Mouse (Mus musculus): Measurements from ENCODE around the gene Sh3tc1. TPM values are rescaled to one million over a fixed set of nuclear protein-coding genes. Genes with fewer than 3 reads are reported as not detected.
A peak's percentile ranks its signal among the peaks of the same experiment; 100 is the strongest.

Sh3tc1 gene
- polyA plus RNA-seq, 1 experiment: 1.4 TPM

- Histone ChIP-seq H3K27ac (ENCODE audit: insufficient read depth, low read length) (no peak overlapping the region), H3K4me3 (ENCODE audit: insufficient read depth, low read length) (no peak overlapping the region), H3K4me1 (ENCODE audit: control insufficient read depth, insufficient read depth, low read length) (no peaks in the 10 kb centered on the region)
- no peak for TF ChIP-seq POLR2A (IDR thresholded peaks at IDR 0.05; ENCODE audit: extremely low read depth, insufficient read depth, low read length)
- TF ChIP-seq CTCF (IDR thresholded peaks at IDR 0.05; ENCODE audit: extremely low read depth, insufficient read depth, low read length): peak; percentile 62
These were observed 21.8 kb downstream of the Sh3tc1 start for GRCm38 (mm10) chr5:35717946-35718345.

- TF ChIP-seq POLR2A (IDR thresholded peaks at IDR 0.05; ENCODE audit: extremely low read depth, insufficient read depth, low read length): no peak
- TF ChIP-seq CTCF (IDR thresholded peaks at IDR 0.05; ENCODE audit: extremely low read depth, insufficient read depth, low read length): no peak
These were observed 22.3 kb downstream of the Sh3tc1 start for GRCm38 (mm10) chr5:35717455-35717854.

GRCm38 (mm10) chr5:35713649-35714354, 26.0 kb downstream of the Sh3tc1 start:
- Histone ChIP-seq H3K27ac (ENCODE audit: insufficient read depth, low read length) (no peak overlapping the region), H3K4me3 (ENCODE audit: insufficient read depth, low read length) (no peak overlapping the region), H3K4me1 (ENCODE audit: control insufficient read depth, insufficient read depth, low read length) (no peaks in the 10 kb centered on the region)
- TF ChIP-seq POLR2A (IDR thresholded peaks at IDR 0.05; ENCODE audit: extremely low read depth, insufficient read depth, low read length) (no peak), CTCF (IDR thresholded peaks at IDR 0.05; ENCODE audit: extremely low read depth, insufficient read depth, low read length) (peak; percentile 97)

More at GRCm38 (mm10) chr5:35717455-35717854, 22.3 kb downstream of the Sh3tc1 start:
- Histone ChIP-seq H3K4me1 (ENCODE audit: control insufficient read depth, insufficient read depth, low read length) (no peaks in the 10 kb centered on the region), H3K4me3 (ENCODE audit: insufficient read depth, low read length) (no peak overlapping the region), H3K27ac (ENCODE audit: insufficient read depth, low read length) (no peak overlapping the region)

- TF ChIP-seq CTCF (IDR thresholded peaks at IDR 0.05; ENCODE audit: extremely low read depth, insufficient read depth, low read length) (no peak), POLR2A (IDR thresholded peaks at IDR 0.05; ENCODE audit: extremely low read depth, insufficient read depth, low read length) (no peak)
- no peak overlapping the region for H3K4me3 ChIP-seq (ENCODE audit: insufficient read depth, low read length)
- no peaks in the 10 kb centered on the region for H3K4me1 ChIP-seq (ENCODE audit: control insufficient read depth, insufficient read depth, low read length)
- no peak overlapping the region for H3K27ac ChIP-seq (ENCODE audit: insufficient read depth, low read length)
These were observed 27.3 kb downstream of the Sh3tc1 start for GRCm38 (mm10) chr5:35712517-35712916.

GRCm38 (mm10) chr5:35710931-35711330, 28.9 kb downstream of the Sh3tc1 start:
- no peaks in the 10 kb centered on the region for H3K4me1 ChIP-seq (ENCODE audit: control insufficient read depth, insufficient read depth, low read length)
- H3K27ac ChIP-seq (ENCODE audit: insufficient read depth, low read length): no peak overlapping the region
- no peak overlapping the region for H3K4me3 ChIP-seq (ENCODE audit: insufficient read depth, low read length)
- TF ChIP-seq CTCF (IDR thresholded peaks at IDR 0.05; ENCODE audit: extremely low read depth, insufficient read depth, low read length) (no peak), POLR2A (IDR thresholded peaks at IDR 0.05; ENCODE audit: extremely low read depth, insufficient read depth, low read length) (no peak)

- TF ChIP-seq CTCF (IDR thresholded peaks at IDR 0.05; ENCODE audit: extremely low read depth, insufficient read depth, low read length) (no peak), POLR2A (IDR thresholded peaks at IDR 0.05; ENCODE audit: extremely low read depth, insufficient read depth, low read length) (no peak)
- no peak overlapping the region for H3K27ac ChIP-seq (ENCODE audit: insufficient read depth, low read length)
- H3K4me1 ChIP-seq (ENCODE audit: control insufficient read depth, insufficient read depth, low read length): no peaks in the 10 kb centered on the region
- no peak overlapping the region for H3K4me3 ChIP-seq (ENCODE audit: insufficient read depth, low read length)
These were observed 29.3 kb downstream of the Sh3tc1 start for GRCm38 (mm10) chr5:35710481-35710880.

- Histone ChIP-seq H3K4me1 (ENCODE audit: control insufficient read depth, insufficient read depth, low read length) (no peaks in the 10 kb centered on the region), H3K27ac (ENCODE audit: insufficient read depth, low read length) (no peak overlapping the region), H3K4me3 (ENCODE audit: insufficient read depth, low read length) (no peak overlapping the region)
- TF ChIP-seq POLR2A (IDR thresholded peaks at IDR 0.05; ENCODE audit: extremely low read depth, insufficient read depth, low read length): no peak
- TF ChIP-seq CTCF (IDR thresholded peaks at IDR 0.05; ENCODE audit: extremely low read depth, insufficient read depth, low read length): no peak
These were observed 34.4 kb downstream of the Sh3tc1 start for GRCm38 (mm10) chr5:35705411-35705810.

GRCm38 (mm10) chr5:35703814-35704213, 36.0 kb downstream of the Sh3tc1 start:
- Histone ChIP-seq H3K4me1 (ENCODE audit: control insufficient read depth, insufficient read depth, low read length) (no peaks in the 10 kb centered on the region), H3K27ac (ENCODE audit: insufficient read depth, low read length) (no peak overlapping the region), H3K4me3 (ENCODE audit: insufficient read depth, low read length) (no peak overlapping the region)
- no peak for TF ChIP-seq POLR2A (IDR thresholded peaks at IDR 0.05; ENCODE audit: extremely low read depth, insufficient read depth, low read length)
- no peak for TF ChIP-seq CTCF (IDR thresholded peaks at IDR 0.05; ENCODE audit: extremely low read depth, insufficient read depth, low read length)

- H3K27ac ChIP-seq (ENCODE audit: insufficient read depth, low read length): no peak overlapping the region
- H3K4me1 ChIP-seq (ENCODE audit: control insufficient read depth, insufficient read depth, low read length): no peaks in the 10 kb centered on the region
- no peak overlapping the region for H3K4me3 ChIP-seq (ENCODE audit: insufficient read depth, low read length)
- TF ChIP-seq POLR2A (IDR thresholded peaks at IDR 0.05; ENCODE audit: extremely low read depth, insufficient read depth, low read length) (no peak), CTCF (IDR thresholded peaks at IDR 0.05; ENCODE audit: extremely low read depth, insufficient read depth, low read length) (no peak)
These were observed 36.6 kb downstream of the Sh3tc1 start for GRCm38 (mm10) chr5:35703183-35703582.

GRCm38 (mm10) chr5:35702582-35703140, 37.1 kb downstream of the Sh3tc1 start:
- TF ChIP-seq POLR2A (IDR thresholded peaks at IDR 0.05; ENCODE audit: extremely low read depth, insufficient read depth, low read length): no peak
- TF ChIP-seq CTCF (IDR thresholded peaks at IDR 0.05; ENCODE audit: extremely low read depth, insufficient read depth, low read length): no peak
- H3K27ac ChIP-seq (ENCODE audit: insufficient read depth, low read length): no peak overlapping the region
- no peaks in the 10 kb centered on the region for H3K4me1 ChIP-seq (ENCODE audit: control insufficient read depth, insufficient read depth, low read length)
- H3K4me3 ChIP-seq (ENCODE audit: insufficient read depth, low read length): no peak overlapping the region
